Mouse (Mus musculus) testis, adult 2 months (tissue): ENCODE results near the gene Echdc3. TPM values are rescaled to one million over a fixed set of nuclear protein-coding genes. Genes with fewer than 3 reads are reported as not detected.

ENCODE experiments used
- H3K27ac ChIP-seq: fragments of 200-500 bp; 2 replicates; pipeline ENCODE4 v1.5.1; 2012; ENCODE audit warnings: low read depth, low read length; ENCODE audit not compliant: control insufficient read depth, insufficient read depth
- H3K27me3 ChIP-seq: fragments of 200-500 bp; 2 replicates; pipeline ENCODE4 v1.6.1; 2012; ENCODE audit warnings: mild to moderate bottlenecking, low read length, moderate library complexity; ENCODE audit not compliant: control insufficient read depth, insufficient read depth
- H3K36me3 ChIP-seq: fragments of 200-500 bp; 2 replicates; pipeline ENCODE4 v1.6.1; 2012; ENCODE audit warnings: mild to moderate bottlenecking, low read length; ENCODE audit not compliant: control insufficient read depth, insufficient read depth
- H3K4me1 ChIP-seq: fragments of 200-500 bp; 2 replicates; pipeline ENCODE4 v1.6.1; 2012; ENCODE audit warnings: low read length; ENCODE audit not compliant: control insufficient read depth, insufficient read depth
- H3K4me3 ChIP-seq: fragments of 200-500 bp; 2 replicates; pipeline ENCODE4 v1.5.1; 2012; ENCODE audit warnings: low read depth, mild to moderate bottlenecking, low read length, moderate library complexity, mixed read lengths; ENCODE audit not compliant: control insufficient read depth
- CTCF ChIP-seq: fragments of 200-500 bp; IDR thresholded peaks from 2 replicates; pipeline ENCODE4 v1.5.1; 2012; ENCODE audit warnings: low read depth, mild to moderate bottlenecking, inconsistent platforms, low read length, moderate library complexity; ENCODE audit not compliant: control insufficient read depth, insufficient read depth, insufficient replicate concordance
- POLR2A ChIP-seq: fragments of 200-500 bp; IDR thresholded peaks from 2 replicates; pipeline ENCODE4 v1.6.1; 2012; ENCODE audit warnings: low read depth, mild to moderate bottlenecking, inconsistent platforms, low read length, moderate library complexity; ENCODE audit not compliant: control insufficient read depth
- polyA plus RNA-seq: library from polyadenylated mRNA; depleted of rRNA; stranded (reverse); fragments of >200 nt; gene quantifications from 2 replicates; pipeline ENCODE4 v1.2.3, GENCODE M21; 2012; rRNA removed

Gene Echdc3
- polyA plus RNA-seq: 3.0 and 3.9 TPM in 2 replicates

GRCm38 (mm10) chr2:6212724-6213511, at the start of gene Echdc3:
Echdc3 (minus strand) TSS chr2:6213033.
- H3K4me1 ChIP-seq: peaks cover 5% of the 10 kb centered on the region; the same call in 1 of the 2 replicates
- no peaks in the 10 kb centered on the region for H3K27me3 ChIP-seq
- peak within 1 kb of the TSS; percentile 59 for H3K4me3 ChIP-seq
- no peaks in the 10 kb centered on the region for H3K36me3 ChIP-seq
- TF ChIP-seq POLR2A: peak; percentile 48; the same call in 1 of the 2 replicates
- no peak for TF ChIP-seq CTCF
- H3K27ac ChIP-seq: peak within 1 kb of the TSS; percentile 18; the same call in 1 of the 2 replicates

GRCm38 (mm10) chr2:6261718-6262117, 48.9 kb upstream of the Echdc3 start:
- Histone ChIP-seq H3K4me3 (no peak overlapping the region), H3K27me3 (no peaks in the 10 kb centered on the region), H3K4me1 (no peaks in the 10 kb centered on the region), H3K27ac (no peak overlapping the region), H3K36me3 (no peaks in the 10 kb centered on the region)
- TF ChIP-seq CTCF: no peak
- TF ChIP-seq POLR2A: no peak

DNA sequence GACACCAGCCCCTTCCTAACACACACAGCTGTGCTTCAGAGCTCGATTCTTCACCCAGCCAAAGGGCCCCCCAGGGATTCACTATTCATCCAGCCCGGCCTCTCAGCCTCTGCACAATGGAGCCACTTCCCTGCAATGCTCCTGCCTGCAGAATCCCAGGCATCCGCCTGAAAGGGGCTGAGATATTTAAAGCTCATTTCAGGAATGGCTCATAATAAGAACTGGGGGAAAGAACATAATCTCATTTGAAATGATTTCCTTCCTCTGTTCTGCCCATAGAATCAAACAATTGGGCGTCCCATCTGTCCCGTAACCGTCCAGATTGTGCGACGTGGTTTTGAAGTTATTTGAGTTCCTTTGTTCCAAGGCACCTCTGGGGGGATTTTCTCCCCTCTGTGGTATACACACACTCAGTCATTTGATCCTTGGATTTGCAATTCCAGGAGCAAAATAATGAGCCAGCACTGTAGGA, 48.4 kb upstream of the Echdc3 start:
- Histone ChIP-seq H3K36me3 (no peaks in the 10 kb centered on the region), H3K4me1 (peaks cover 3% of the 10 kb centered on the region), H3K27me3 (no peaks in the 10 kb centered on the region), H3K4me3 (no peak overlapping the region), H3K27ac (no peak overlapping the region)
- TF ChIP-seq POLR2A: no peak
- TF ChIP-seq CTCF: no peak

- TF ChIP-seq CTCF (no peak), POLR2A (no peak)
- Histone ChIP-seq H3K27me3 (no peaks in the 10 kb centered on the region), H3K27ac (no peak overlapping the region), H3K36me3 (no peaks in the 10 kb centered on the region), H3K4me3 (no peak overlapping the region), H3K4me1 (peaks cover 3% of the 10 kb centered on the region)
Measured at GRCm38 (mm10) chr2:6260661-6261060, 47.8 kb upstream of the Echdc3 start.

GRCm38 (mm10) chr2:6259182-6259581, 46.3 kb upstream of the Echdc3 start:
- Histone ChIP-seq H3K4me3 (no peak overlapping the region), H3K36me3 (no peaks in the 10 kb centered on the region), H3K27me3 (no peaks in the 10 kb centered on the region), H3K4me1 (peaks cover 3% of the 10 kb centered on the region), H3K27ac (no peak overlapping the region)
- TF ChIP-seq POLR2A (no peak), CTCF (no peak)

DNA sequence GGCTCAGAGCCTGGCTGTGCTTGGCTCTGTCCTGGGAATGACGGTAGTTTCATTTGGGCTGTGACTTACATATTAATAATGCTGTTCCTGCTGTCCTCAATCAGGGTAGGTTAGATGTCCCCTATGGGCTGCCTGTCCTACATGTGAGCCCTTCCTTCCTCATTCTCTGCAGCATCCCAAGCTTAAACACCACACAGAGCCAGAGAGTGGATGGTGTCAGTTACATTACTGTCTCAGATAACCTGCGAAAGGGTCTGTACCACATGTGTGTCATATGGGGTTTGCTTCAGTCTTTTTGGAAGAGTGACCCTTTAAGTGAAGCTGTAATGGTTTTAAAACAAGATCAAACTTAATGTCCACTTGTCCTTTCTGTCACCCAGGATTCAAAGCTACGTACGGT, 45.2 kb upstream of the Echdc3 start:
- TF ChIP-seq POLR2A: no peak
- no peak for TF ChIP-seq CTCF
- no peak overlapping the region for H3K27ac ChIP-seq
- H3K27me3 ChIP-seq: no peaks in the 10 kb centered on the region
- H3K4me3 ChIP-seq: no peak overlapping the region
- peaks cover 3% of the 10 kb centered on the region for H3K4me1 ChIP-seq
- H3K36me3 ChIP-seq: no peaks in the 10 kb centered on the region

- H3K27me3 ChIP-seq: no peaks in the 10 kb centered on the region
- H3K36me3 ChIP-seq: no peaks in the 10 kb centered on the region
- H3K4me1 ChIP-seq: peaks cover 3% of the 10 kb centered on the region
- no peak overlapping the region for H3K4me3 ChIP-seq
- no peak for TF ChIP-seq POLR2A
- TF ChIP-seq CTCF: no peak
- no peak overlapping the region for H3K27ac ChIP-seq
Measured at GRCm38 (mm10) chr2:6257146-6257545, 44.3 kb upstream of the Echdc3 start.
